Mouse (Mus musculus) stomach, postnatal 0 days (tissue): Measurements from ENCODE around the gene Clec16a.

Experiments used
- CTCF ChIP-seq: IDR thresholded peaks from 2 replicates; pipeline ENCODE4 v1.5.1; 2016; ENCODE audit warnings: antibody characterized with exemption, low read depth, mild to moderate bottlenecking, moderate library complexity
- EP300 ChIP-seq: optimal IDR thresholded peaks from 2 replicates; pipeline ENCODE3; 2016; ENCODE audit warnings: antibody characterized with exemption

DNA sequence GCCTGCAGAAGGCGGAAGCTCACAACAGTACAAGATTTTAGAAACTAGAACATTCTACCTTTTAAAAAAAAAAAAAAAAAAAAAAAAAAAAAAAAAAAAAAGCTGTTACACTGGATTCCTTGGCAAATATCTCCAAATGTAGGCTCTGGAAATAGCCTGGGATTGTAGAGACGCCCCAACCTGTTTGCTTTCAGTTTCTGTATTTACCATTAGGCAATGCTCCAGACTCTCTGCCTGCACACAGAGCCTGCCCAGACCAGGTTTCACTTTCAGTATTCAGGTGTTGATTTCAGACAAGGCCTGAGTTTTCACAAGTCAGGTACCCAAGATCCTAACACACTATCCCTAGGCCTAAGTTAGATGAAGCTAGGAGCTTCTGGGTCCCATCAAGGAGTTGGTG, 195.9 kb downstream of the Clec16a start:
- TF ChIP-seq CTCF (no peak), EP300 (no peak)
